Mouse (Mus musculus): ENCODE measurements at regions not wholly inside any gene's neighbourhood (a gene's known extent, or its start where the extent isn't known, plus 50 kb on each side); places are given as distances from the start of the nearest gene placed in this dataset.
A peak's percentile ranks its signal among the peaks of the same experiment; 100 is the strongest.

- DNase-seq: no peak
Measured at GRCm38 (mm10) chr16:65916831-65917230, 101.8 kb downstream of the Vgll3 start.

- DNase-seq: no peak
Measured at GRCm38 (mm10) chr16:65925986-65926385, 110.9 kb downstream of the Vgll3 start.

DNA sequence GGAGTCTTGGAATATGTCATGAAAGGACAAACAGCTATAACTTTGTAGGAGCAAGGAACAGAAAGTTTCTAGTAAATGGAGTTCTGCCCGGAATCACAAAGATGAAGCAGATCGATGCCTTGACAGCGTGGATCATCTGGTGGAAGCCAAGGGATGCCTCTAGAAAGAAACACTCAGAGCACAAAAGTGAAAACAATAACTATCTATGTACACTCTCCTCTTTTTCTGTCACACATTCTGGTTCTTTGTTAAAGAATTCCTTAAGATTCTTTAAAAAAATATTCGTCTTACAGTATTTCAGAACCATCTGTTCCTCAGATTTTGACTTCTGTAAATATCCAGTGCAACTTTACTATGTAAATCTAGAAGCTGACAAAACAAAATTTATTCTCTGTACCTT, 148.8 kb downstream of the Vgll3 start:
- no peak for DNase-seq

DNA sequence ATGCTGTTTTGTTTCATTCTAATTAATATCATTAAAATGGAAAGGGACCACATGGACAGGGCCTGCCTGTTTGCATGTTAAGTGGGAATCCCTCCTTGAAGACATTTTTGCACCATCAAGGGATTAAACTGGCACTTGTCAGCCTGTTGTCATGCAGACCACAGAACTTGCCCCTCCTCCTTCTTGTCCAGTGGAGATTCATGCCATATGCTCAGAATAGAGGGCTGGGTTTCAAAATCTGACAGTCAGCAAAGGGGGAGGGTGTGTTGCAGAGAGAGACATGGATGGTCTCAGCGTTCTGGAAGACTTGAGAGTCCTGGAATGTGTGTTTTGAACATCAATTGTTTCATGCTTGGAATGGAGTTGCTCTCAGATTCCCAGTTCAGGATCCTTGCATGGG, 149.2 kb downstream of the Vgll3 start:
- no peak for DNase-seq

DNA sequence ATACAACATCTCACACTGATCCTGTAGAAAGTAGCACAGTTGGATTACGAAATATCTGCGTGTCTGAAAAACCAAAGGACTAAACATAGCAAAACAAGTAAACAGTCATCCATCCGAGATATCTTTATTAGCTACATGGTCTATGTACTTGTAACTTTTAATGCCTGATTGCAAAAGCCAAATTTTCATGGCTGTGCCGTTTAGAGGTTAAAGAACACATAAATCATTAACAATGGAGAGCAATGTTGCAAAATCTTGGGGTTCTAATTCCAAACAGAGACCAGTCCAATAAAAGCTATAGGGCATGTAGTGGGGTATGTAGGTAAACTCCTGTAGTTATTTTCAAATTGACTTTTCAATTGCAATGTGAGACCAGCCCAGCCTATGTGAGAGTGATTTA, 162.0 kb downstream of the Vgll3 start:
- no peak for DNase-seq

DNA sequence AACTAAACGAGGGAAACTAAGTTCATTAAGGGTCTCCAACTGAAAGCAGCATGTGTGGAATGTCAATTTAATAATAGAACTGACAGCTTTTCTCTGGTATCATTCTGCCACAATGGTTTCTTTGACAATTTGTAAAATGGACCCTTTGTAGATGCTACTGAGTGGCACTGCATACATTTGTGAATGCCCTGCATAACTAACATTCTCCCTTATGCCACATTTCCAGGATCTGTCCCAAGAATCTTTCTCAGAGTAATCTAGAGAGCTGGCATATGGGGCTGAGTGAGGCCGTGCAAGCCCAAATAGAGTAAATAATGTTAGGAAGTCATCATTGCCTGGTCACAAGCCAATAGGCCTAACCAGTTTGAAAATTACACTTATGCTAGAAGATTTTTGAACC, 172.1 kb downstream of the Vgll3 start:
- DNase-seq: no peak

- no peak for DNase-seq
Measured at GRCm38 (mm10) chr16:65999343-65999742, 184.3 kb downstream of the Vgll3 start.

DNA sequence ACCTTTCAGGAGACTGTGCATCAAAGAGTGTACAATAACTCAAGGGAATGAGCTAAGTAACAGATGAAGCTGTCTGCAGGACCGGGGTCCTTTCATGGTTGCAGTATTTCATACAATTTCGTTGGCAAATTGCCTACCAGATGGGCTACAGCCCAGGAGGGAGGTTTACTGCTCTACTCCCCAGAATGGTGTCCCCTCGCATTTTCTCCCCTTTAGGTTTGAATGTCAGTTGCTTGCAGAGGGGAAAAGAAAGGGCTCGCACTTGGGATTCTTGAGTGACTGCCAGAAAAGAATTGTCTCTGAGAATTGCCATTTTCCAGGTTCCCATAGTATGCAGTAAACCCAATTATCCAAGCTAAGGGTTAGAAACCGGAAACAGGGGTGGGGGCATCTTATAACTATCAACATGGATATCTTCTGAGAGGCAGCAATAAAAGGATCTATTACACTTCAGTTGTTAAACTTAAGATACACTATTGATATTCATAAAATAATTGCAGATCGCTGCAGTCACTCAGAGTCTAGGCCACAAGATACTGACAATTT, 185.7 kb downstream of the Vgll3 start:
- no peak for DNase-seq

DNA sequence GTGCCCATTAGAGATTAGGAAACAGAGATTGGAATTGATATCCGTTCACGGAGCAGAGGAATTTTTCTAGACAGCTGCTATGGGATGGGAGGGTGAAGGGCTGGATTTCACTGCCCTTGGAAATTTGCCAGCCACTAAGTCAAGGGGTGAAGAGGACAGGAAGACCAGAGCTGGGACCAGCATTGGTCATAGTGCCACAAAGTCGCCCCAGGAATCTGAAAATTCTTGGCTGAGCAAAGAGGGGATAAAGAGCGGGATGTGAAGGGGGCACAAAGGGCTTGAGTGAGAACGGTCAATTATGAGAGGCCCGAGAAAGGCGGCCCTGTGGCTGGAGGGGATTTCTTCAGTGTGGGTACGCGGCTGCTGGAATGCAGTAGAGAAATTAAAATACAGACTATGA, 189.6 kb downstream of the Vgll3 start:
- DNase-seq: no peak

DNA sequence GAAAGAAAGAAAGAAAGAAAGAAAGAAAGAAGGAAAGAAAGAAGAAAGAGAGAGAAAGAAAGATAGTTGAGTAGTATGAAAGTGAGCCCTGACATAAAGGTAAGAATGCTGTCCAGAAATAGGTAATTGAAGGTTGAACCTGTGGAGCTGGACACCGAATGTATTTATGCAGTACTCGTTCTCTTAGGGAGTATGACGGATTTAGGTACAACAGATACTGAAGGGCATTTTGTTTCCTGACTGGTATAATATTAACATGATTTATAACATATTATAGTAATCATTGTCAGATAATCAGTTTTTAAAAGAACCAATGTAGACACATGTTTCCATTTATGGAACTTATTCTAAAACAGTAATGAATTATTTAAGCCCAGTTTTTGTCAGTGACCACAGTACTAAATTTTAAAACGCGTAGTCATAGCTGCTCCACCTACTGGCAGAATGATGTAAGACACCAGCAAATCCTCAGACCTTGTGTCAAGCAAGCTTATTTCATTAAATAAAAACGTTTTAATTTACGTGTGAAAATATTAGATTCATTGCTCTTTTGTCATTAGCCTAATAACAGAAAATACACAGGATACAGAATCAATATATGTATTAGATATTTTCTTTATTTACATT, 191.0 kb downstream of the Vgll3 start:
- DNase-seq: peak; percentile 49

GRCm38 (mm10) chr16:66013608-66014007, 198.6 kb downstream of the Vgll3 start:
- DNase-seq: no peak

- no peak for DNase-seq
Measured at GRCm38 (mm10) chr16:66014861-66015602, 200.0 kb downstream of the Vgll3 start.

DNA sequence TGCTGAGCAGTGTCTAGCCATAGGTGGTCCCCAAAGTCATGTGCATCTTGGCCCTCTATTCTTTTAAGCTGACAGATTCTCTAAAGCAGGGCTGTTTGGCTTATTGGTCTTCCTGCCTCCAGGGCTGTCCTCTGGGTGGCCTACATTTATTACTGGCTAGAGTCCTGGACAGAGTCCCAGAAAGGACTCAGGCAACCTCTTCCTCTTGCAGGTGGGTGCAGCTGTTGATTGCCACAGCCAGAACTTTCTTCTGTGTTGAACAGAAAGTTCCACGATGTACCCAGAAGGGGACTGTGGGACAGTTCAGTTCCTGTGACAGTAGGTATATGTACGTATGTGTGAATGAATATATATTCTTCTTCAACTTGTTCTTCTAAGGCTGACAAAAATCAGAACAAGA, 202.0 kb downstream of the Vgll3 start:
- DNase-seq: peak; percentile 26

GRCm38 (mm10) chr16:66023397-66023796, 208.3 kb downstream of the Vgll3 start:
- DNase-seq: no peak

Measured in heart, postnatal 4 days (tissue).